Mouse (Mus musculus) macrophage (primary cell): ENCODE data around the gene Satb1. TPM values are rescaled to one million over a fixed set of nuclear protein-coding genes. Genes with fewer than 3 reads are reported as not detected.

ENCODE experiments used
- H3K27ac ChIP-seq: fragments of 350-480 bp; formaldehyde crosslinking; 2 replicates; pipeline ENCODE4 v1.9.0; 2021
- H3K36me3 ChIP-seq: fragments of 350-480 bp; formaldehyde crosslinking; 2 replicates; pipeline ENCODE4 v1.9.0; 2021; ENCODE audit errors: inconsistent target
- H3K4me3 ChIP-seq: fragments of 350-480 bp; formaldehyde crosslinking; 2 replicates; pipeline ENCODE4 v1.9.0; 2021; ENCODE audit errors: inconsistent target
- H3K79me2 ChIP-seq: fragments of 350-480 bp; formaldehyde crosslinking; 2 replicates; pipeline ENCODE4 v1.9.0; 2021; ENCODE audit errors: inconsistent target
- WGBS: methylation state at CpG from one replicate; pipeline ENCODE4 v1.1.7; 2026; ENCODE audit warnings: inconsistent platforms; ENCODE audit not compliant: missing documents; 5-methylcytosine and 5-hydroxymethylcytosine counted together
- polyA plus RNA-seq: library from polyadenylated mRNA; stranded (reverse); fragments of 250-400 nt; gene quantifications from 3 replicates; pipeline ENCODE4 v1.2.4, GENCODE M21; 2018; ENCODE audit warnings: inconsistent platforms

Satb1 gene
- polyA plus RNA-seq, 1 experiment from 2014 or later = 1.2 TPM

DNA sequence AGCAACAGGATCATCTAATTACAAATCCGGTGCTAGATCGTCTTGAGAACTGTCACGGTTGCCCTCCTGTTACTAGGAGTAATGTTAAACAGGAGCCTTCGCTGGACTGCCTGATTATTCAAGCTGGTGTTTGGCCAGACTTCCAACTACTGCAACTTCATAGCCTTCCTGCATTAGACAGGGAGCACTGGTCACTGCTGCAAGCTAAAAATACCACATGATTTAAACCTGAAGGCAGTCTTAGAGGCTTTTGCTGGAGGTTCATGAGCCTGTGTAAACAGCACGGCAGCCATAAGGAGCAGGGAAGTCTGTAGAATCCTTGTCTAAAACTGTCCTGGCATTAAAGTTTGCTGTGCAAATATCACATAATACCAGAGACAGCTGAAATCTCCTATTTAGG lies 25.7 kb downstream of the Satb1 start:
- WGBS = 90% methylated on average over 5 of the region's 5 CpGs
- no peak overlapping the region for H3K27ac ChIP-seq
- no peak overlapping the region for H3K4me3 ChIP-seq
- no peaks in the 10 kb centered on the region for H3K36me3 ChIP-seq
- H3K79me2 ChIP-seq = no peaks in the 10 kb centered on the region

DNA sequence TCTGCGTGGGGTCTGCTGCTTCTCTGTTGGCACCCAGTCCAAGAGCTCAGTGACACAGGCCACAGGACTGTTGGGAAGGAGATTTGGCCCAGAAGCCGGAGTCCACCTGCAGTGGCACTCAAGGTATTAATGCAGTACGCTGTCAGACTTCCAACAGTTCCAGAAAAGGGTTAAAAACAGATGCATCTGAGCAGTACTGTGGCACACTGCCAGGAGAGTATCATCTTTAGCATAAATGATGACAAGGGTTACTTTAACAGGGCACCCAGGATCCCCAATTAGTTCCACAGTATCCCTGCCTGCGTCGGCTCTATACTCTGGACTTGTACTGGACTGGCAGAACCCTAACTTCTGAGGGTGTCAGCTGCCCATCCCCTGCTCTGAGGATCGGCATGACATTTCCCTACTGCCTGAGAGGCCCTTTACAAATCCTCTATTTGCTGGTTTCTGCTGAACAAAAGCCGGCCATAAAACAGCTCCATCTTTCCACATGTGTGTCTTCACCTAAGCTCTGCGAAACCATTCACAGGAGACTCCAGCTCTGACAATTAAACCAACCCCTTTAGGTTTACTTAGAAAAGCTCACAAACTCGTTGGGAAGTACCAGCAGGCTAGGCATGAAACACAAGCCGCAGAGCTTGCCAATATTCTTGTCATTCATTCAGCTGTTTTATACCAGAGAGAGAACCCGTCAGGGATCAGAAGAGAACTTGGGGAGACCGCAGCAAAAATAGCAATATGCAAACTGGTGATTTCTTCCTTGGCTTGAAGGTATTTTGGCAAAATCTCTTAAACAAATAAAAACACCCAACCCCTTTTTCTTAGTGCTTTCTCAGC lies 26.7 kb downstream of the Satb1 start:
- Histone ChIP-seq H3K36me3 (no peaks in the 10 kb centered on the region), H3K4me3 (no peak overlapping the region), H3K79me2 (no peaks in the 10 kb centered on the region), H3K27ac (no peak overlapping the region)
- 92% methylated on average over 12 of the region's 12 CpGs for WGBS

DNA sequence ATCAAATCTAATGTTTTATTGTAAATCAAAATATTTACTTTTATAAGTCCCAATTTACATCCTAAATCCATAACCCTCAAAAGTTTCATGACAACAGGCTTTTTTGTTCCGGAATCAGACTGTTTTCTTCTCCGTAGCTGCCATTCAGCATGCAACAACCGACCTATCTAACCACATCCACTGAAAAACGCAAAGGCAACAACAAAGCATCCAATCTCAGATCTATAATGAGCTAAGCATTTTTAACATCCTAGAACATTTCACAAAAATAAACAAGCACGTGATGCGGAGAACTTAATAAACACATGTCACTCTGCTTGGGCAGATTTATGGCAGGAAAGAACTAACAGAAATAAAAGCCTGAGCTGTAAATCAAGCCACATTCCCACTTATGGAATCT lies 32.9 kb downstream of the Satb1 start:
- 91% methylated on average over 6 of the region's 6 CpGs for WGBS
- H3K36me3 ChIP-seq = no peaks in the 10 kb centered on the region

DNA sequence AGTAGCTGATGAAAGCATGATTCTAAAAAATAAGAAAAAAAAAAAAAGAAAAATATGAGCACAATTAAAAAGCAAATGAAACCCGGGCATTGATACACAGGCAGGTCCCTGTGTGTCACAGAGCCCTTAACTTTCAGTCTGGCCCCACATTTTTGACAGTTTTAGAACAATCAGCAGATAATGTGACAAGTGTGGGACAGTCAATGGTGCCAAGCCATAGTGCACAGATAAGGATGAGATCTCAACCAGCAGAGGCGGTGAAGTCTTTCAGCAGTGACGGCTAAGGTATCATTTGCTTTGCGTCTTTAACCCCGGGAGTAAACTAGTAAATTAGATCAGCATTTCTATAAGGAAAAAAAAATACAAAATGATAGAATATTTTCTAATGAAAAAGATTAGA lies 36.6 kb downstream of the Satb1 start:
- 98% methylated on average over 5 of the region's 5 CpGs for WGBS

More for the DNA sequence above, 32.9 kb downstream of the Satb1 start:
- H3K4me3 ChIP-seq = no peak overlapping the region
- H3K79me2 ChIP-seq = no peaks in the 10 kb centered on the region
- no peak overlapping the region for H3K27ac ChIP-seq

DNA sequence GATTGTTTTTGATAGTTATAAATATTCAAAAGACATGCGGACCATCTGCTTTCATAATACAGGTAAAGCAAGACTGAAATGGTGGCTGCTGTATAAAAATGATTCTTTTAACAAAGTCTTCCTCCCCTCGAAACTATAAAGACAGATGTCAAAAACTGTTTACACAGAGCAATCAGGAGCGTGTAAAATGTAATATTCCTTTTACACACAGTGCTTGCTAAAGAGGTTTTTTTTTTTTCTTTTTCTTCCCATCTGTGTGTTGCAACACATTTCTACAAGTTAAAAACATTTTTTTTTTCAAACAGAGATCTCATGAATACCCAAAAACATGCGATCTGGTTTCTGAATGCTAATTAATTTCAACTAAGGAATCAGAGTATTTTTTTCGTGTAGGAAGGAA lies 41.9 kb downstream of the Satb1 start:
- Histone ChIP-seq H3K4me3 (no peak overlapping the region), H3K36me3 (no peaks in the 10 kb centered on the region), H3K27ac (no peak overlapping the region), H3K79me2 (no peaks in the 10 kb centered on the region)
- WGBS = 76% methylated on average over 5 of the region's 5 CpGs

More for the DNA sequence above, 36.6 kb downstream of the Satb1 start:
- Histone ChIP-seq H3K4me3 (no peak overlapping the region), H3K27ac (no peak overlapping the region), H3K36me3 (no peaks in the 10 kb centered on the region), H3K79me2 (no peaks in the 10 kb centered on the region)

DNA sequence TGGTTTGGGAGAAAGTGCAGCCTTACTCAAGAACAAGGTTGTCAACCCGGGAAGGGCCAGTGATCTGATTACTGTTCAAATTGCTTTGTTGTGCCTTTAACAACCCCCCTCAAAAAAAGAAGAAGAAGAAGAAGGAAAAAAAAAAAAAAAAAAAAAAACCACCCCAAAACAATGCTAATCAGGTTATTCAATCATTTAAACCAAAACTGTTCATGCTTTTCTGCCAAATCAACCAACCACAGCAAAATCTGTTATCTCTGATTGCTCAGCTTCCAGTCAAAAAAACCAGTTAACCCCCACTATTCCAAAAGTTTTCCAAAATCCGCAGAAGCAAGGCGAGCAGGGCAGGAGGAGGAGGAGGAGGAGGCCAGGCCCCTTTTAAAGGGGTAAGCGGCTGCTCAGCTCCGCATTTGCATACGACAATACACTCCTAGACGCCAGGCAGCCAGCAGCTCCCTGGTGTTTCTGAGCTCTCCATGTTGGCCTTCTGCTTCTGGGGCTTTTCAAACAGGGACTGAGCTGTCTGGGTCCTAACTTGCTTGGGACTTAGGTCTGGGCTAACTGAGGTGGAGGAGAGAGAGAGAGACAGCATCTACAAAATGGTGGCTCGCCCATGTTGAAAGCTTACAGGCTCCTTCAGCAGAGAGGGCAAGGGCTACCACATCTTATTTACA lies 42.6 kb downstream of the Satb1 start:
- no peak overlapping the region for H3K4me3 ChIP-seq
- 83% methylated on average over 7 of the region's 8 CpGs for WGBS
- H3K27ac ChIP-seq = no peak overlapping the region
- H3K79me2 ChIP-seq = no peaks in the 10 kb centered on the region
- no peaks in the 10 kb centered on the region for H3K36me3 ChIP-seq

DNA sequence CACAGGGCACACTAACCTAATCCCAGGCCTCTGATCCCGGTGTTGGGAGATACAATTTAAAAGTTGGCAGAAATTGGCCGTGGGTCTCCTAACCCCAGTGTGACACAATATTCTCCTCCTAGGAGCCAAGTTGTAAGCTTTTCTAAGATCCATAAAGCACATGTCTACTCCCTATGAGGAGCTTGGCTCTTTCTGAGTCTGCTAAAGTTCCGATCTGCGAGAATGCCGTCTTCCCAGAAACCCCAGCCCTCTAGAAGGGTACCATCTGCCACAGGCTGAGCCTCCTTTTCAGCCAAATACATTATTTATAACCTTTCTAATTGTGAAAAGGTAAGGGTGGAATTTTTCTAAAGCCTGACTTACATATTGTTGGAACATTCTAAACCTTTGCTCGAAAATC lies 43.3 kb downstream of the Satb1 start:
- H3K27ac ChIP-seq = no peak overlapping the region
- no peak overlapping the region for H3K4me3 ChIP-seq
- no peaks in the 10 kb centered on the region for H3K36me3 ChIP-seq
- 81% methylated on average over 6 of the region's 6 CpGs for WGBS
- H3K79me2 ChIP-seq = no peaks in the 10 kb centered on the region

DNA sequence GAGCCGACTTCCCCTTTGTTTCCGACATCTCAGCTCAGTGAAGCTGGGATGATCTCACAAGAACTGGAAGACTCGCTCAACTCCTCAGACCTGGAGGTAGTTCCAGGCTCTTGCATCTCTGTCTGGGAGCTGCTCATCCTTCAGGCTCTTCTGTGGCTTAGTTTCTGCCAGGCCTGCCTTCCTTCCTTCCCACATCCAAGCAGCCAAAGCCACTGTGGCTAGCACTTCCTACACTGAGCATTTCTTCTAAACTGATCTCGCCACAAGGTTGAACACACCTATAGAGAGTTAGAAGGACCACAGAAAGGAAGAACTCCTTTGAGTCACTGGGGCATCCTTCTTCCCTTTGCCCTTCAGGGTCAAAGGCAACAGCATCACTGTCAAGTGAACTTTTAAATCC lies 44.0 kb downstream of the Satb1 start:
- Histone ChIP-seq H3K27ac (no peak overlapping the region), H3K79me2 (no peaks in the 10 kb centered on the region), H3K36me3 (no peaks in the 10 kb centered on the region), H3K4me3 (no peak overlapping the region)
- 77% methylated on average over 4 of the region's 4 CpGs for WGBS

DNA sequence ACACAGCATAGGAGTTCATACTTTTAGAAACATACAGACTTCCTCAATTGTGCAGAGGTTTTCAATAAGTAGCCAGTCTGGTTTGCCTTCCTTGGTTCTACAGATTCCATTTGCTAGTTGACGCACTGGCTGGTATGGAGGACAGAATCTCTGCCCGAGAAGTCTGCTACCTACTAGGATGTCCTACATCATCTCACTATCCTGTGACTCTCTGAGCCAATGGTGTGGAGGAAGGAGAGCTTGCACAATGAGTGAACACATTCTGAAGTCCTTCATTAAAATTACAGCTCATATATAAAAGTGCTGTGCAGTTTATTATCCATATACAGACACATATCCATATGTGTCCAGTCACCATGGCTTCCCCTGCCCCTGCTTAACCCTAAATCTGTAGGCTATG lies 45.1 kb downstream of the Satb1 start:
- WGBS = 68% methylated on average over 2 of the region's 2 CpGs
- Histone ChIP-seq H3K36me3 (no peaks in the 10 kb centered on the region), H3K79me2 (no peaks in the 10 kb centered on the region), H3K4me3 (no peak overlapping the region), H3K27ac (no peak overlapping the region)

DNA sequence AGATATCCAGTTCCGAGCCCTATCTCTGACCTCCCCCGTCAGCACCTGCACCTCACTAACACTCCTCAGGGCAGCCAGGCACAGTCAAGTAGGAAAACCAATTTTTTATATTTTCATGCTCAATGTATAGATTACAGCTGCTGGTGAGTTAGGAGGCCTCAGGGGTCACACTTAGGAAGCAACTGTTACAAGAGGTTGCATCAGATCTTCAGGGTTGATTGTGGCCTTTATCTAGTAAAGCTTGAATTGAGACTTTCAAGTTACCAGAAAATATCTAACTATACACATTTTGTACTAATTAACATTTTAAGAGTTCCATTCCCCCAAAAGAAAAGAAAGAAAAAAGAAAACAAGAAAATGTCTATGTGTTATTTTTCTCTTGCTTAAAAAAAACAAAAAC lies 47.0 kb downstream of the Satb1 start:
- Histone ChIP-seq H3K36me3 (no peaks in the 10 kb centered on the region), H3K79me2 (no peaks in the 10 kb centered on the region), H3K27ac (no peak overlapping the region), H3K4me3 (no peak overlapping the region)
- WGBS = 94% methylated on average over 2 of the region's 2 CpGs

DNA sequence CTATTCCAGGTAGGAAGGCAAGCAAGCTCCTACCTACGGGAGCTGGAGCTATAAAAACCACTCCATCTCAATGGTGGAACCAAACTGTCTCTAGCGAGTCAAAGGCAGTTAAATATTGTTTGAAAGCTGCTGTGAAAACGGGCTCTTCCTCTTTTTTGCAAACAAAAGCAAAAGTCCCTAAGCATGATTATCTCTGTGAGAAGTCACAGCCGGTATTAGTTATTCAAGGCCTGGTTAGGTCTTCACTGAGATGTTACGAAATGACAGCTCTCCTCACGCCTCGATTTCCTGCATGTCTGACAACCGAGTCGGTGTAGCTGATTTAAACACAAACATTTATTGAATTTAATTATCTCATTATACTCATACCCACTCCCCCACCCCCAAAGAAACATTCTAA lies 48.2 kb downstream of the Satb1 start:
- H3K79me2 ChIP-seq = no peaks in the 10 kb centered on the region
- no peak overlapping the region for H3K4me3 ChIP-seq
- H3K36me3 ChIP-seq = no peaks in the 10 kb centered on the region
- WGBS = 6% methylated on average over 9 of the region's 9 CpGs
- no peak overlapping the region for H3K27ac ChIP-seq

DNA sequence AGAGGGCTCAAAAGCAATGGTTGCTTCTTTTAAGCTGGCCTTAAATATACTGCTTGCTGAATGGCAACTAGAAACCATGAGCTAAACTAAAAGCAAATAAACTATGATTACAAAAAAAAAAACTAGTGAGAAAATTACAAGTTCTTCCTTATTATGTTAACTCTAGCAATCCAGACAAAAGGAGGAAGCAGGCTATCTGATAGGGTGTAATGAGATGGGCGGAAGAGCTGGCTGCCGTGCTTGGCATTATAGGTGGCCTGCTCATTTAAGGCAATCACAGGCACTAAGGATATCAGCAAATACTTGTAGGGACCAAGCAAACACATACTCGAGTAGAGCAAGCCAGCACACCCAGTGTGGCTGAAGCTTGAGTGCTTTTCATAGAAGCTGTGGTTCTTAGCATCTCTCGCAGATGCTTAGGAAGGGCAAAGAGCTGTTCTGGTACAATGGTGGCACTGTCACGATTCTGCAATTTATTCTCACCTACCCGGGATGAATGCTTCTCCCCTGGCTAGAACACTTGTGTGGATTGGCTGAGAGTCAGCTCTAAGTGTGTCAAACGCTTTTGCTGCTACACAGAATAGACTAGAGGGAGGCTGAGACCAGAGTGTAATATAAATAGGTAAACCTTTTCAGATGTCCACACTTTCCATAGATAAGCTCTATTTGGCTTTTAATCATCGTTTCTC lies 49.4 kb downstream of the Satb1 start:
- Histone ChIP-seq H3K36me3 (no peaks in the 10 kb centered on the region), H3K27ac (no peak overlapping the region), H3K4me3 (no peak overlapping the region), H3K79me2 (no peaks in the 10 kb centered on the region)
- WGBS = 89% methylated on average over 8 of the region's 8 CpGs

DNA sequence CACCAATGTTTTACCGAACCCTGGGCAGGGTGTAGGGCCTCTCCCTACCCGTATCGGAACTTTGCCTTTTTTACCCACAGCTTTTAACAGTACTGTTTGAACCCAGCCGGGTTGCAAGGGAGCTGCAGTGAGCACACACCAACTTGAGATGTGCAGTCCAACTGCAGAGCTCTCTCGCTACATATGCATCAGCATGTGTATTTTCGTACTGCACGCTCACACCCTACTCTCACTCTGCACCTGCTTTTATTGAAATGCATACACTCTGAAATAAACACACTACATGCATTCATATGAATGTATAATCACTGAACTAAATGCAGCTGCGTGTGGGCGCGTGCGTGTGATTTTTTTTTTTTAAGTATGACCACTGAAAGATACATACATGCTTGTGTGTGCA lies 53.1 kb downstream of the Satb1 start:
- Histone ChIP-seq H3K79me2 (no peaks in the 10 kb centered on the region), H3K36me3 (no peaks in the 10 kb centered on the region), H3K4me3 (no peak overlapping the region), H3K27ac (no peak overlapping the region)
- WGBS = 95% methylated on average over 11 of the region's 11 CpGs

DNA sequence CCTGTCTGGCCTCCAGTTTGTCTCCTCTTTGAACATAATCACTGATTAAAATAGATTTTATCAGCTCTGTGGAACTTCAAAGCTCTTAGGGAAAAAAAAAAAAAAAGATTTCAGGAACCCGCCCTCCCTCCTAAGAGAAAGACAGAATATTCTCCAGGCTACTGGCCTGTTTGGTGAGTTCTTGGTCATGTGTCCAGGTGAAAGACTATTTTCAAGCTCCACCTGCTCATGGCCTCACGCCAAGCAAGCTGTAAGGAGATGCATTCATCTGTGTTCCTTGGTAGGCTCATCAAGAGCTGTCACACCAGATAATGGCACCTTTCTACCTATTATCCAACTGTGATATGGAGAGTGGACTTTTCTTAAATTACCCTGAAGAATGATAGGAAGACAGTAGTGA lies 54.1 kb downstream of the Satb1 start:
- WGBS = 95% methylated on average over 2 of the region's 2 CpGs
- Histone ChIP-seq H3K36me3 (no peaks in the 10 kb centered on the region), H3K79me2 (no peaks in the 10 kb centered on the region), H3K27ac (no peak overlapping the region), H3K4me3 (no peak overlapping the region)

DNA sequence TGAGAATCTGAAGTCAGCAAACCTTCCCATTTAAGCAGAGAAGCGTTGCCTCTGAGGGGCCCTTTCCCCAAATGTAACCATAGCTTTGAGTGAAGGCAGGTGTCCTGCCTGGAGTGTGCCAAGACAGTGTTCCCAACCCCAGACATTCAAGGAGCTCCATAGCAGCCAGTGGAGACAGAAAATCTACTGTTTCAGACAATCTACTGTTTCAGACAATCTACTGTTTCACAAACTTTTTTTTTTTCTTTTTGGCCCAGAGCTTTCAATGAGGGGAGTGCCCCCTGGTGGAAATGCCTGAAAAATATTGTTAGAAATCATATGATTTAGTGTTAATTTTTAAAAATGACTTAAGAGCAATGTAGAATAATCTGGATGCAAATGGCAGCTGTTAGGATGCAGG lies 55.3 kb downstream of the Satb1 start:
- Histone ChIP-seq H3K36me3 (no peaks in the 10 kb centered on the region), H3K27ac (no peak overlapping the region), H3K79me2 (no peaks in the 10 kb centered on the region), H3K4me3 (no peak overlapping the region)
- WGBS = 75% methylated on average over 1 of the region's 1 CpGs
